Comparison of ENCODE assay signal across 8 mouse cellular contexts in the genomic region with DNA sequence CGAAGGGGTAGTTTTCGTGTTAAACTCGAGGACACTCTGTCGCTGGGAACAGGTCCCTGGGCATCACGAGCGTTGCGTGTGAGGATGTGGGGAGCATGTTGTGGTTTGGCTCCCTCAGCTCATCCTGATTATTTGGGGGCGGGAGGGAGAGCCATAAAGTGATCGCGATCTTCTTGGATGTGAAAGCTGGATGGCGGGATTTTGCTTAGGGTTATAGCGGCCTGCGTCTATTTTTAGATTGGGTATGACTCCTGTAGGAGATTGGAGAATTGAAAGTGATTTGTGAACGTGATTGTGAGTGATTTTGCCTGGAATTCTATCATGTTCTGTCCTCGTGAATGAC. TPM values are rescaled to one million over a fixed set of nuclear protein-coding genes. Genes with fewer than 3 reads are reported as not detected.
DNase-seq lines count a peak whose midpoint lies in the region; ATAC-seq and TF ChIP-seq lines count a peak whose summit lies in the region.

No protein-coding gene starts in this region.

- H3K27me3 ChIP-seq in kidney, embryonic 15.5 days, result no peaks in the 10 kb centered on the region
- no peaks in the 10 kb centered on the region for H3K27me3 ChIP-seq in hindbrain, embryonic 11.5 days (ENCODE audit: control insufficient read depth, insufficient read depth, low read length)
- no peaks in the 10 kb centered on the region for H3K27me3 ChIP-seq in midbrain, embryonic 15.5 days (replicated peaks)

- TF ChIP-seq POLR2A in bone marrow, adult 2 months (IDR thresholded peaks at IDR 0.05; ENCODE audit: borderline replicate concordance, control insufficient read depth, low read depth, low read length), result no peak

- H3K4me2 ChIP-seq in kidney, embryonic 15.5 days, result peak overlapping the region; percentile 93
- peak overlapping the region; percentile 79 for H3K4me2 ChIP-seq in hindbrain, embryonic 11.5 days (replicated peaks; ENCODE audit: low read depth, low read length)
- H3K4me2 ChIP-seq in midbrain, embryonic 15.5 days, result peak overlapping the region; percentile 65

- no peak for TF ChIP-seq CTCF in bone marrow, adult 2 months (IDR thresholded peaks at IDR 0.05; ENCODE audit: control insufficient read depth, insufficient read depth, low read length)

- no peaks in the 10 kb centered on the region for H3K9me3 ChIP-seq in kidney, embryonic 15.5 days (replicated peaks)
- no peaks in the 10 kb centered on the region for H3K9me3 ChIP-seq in hindbrain, embryonic 11.5 days (ENCODE audit: control insufficient read depth, low read length)
- no peaks in the 10 kb centered on the region for H3K9me3 ChIP-seq in midbrain, embryonic 15.5 days

- DNase-seq in kidney, adult 11 months, result no peak
- DNase-seq in hindbrain, embryonic 11.5 days (ENCODE audit: low spot score), result no peak
- no peak for DNase-seq in thymus, postnatal 0 days (ENCODE audit: low spot score)
- DNase-seq in adrenal gland, adult 2 months, result no peak

- 0 out of 2 replicates have a peak, but pooled peaks have one; percentile 23 for ATAC-seq in kidney, embryonic 15.5 days (replicated peaks; ENCODE audit: low FRiP score)
- ATAC-seq in hindbrain, embryonic 11.5 days (ENCODE audit: low FRiP score), result no peak
- ATAC-seq in midbrain, embryonic 15.5 days (replicated peaks), result peak; percentile 37; the same call in 1 of the 2 replicates
- no peak for ATAC-seq in granulocyte monocyte progenitor cell, adult 5-6 weeks (replicated peaks; ENCODE audit: poor library complexity, severe bottlenecking)

- peak overlapping the region; percentile 79 for H3K4me3 ChIP-seq in kidney, embryonic 15.5 days (replicated peaks)
- H3K4me3 ChIP-seq in bone marrow, adult 2 months (replicated peaks; ENCODE audit: control insufficient read depth, low read depth, low read length), result peak overlapping the region; percentile 100
- H3K4me3 ChIP-seq in hindbrain, embryonic 11.5 days (ENCODE audit: low read depth, low read length), result peak overlapping the region; percentile 64
- H3K4me3 ChIP-seq in midbrain, embryonic 15.5 days, result peak overlapping the region; percentile 93

- H3K9ac ChIP-seq in kidney, embryonic 15.5 days, result peak overlapping the region; percentile 73
- peak overlapping the region; percentile 69 for H3K9ac ChIP-seq in hindbrain, embryonic 11.5 days (ENCODE audit: low read depth, low read length)
- peak overlapping the region; percentile 87 for H3K9ac ChIP-seq in midbrain, embryonic 15.5 days

- H3K36me3 ChIP-seq in kidney, embryonic 15.5 days, result peaks cover 19% of the 10 kb centered on the region
- H3K36me3 ChIP-seq in hindbrain, embryonic 11.5 days (ENCODE audit: control insufficient read depth, insufficient read depth, low read length), result peaks cover under 1% of the 10 kb centered on the region; the same call in 1 of the 2 replicates
- H3K36me3 ChIP-seq in midbrain, embryonic 15.5 days (replicated peaks), result no peaks in the 10 kb centered on the region

- peak overlapping the region; percentile 80 for H3K27ac ChIP-seq in kidney, embryonic 15.5 days
- peak overlapping the region; percentile 44; the same call in 1 of the 2 replicates for H3K27ac ChIP-seq in bone marrow, adult 2 months (ENCODE audit: control insufficient read depth, insufficient read depth, low read depth, low read length, poor library complexity)
- peak overlapping the region; percentile 74 for H3K27ac ChIP-seq in hindbrain, embryonic 11.5 days (ENCODE audit: low read depth, low read length)
- H3K27ac ChIP-seq in midbrain, embryonic 15.5 days, result peak overlapping the region; percentile 88

- 7% methylated on average over 15 of the region's 15 CpGs for WGBS in kidney, embryonic 15.5 days
- WGBS in bone marrow, adult 2 months, result 2% methylated on average over 15 of the region's 15 CpGs
- WGBS in hindbrain, embryonic 11.5 days, result 13% methylated on average over 15 of the region's 15 CpGs
- 5% methylated on average over 15 of the region's 15 CpGs for WGBS in midbrain, embryonic 15.5 days

- peaks cover 8% of the 10 kb centered on the region; the same call in 1 of the 2 replicates for H3K4me1 ChIP-seq in kidney, embryonic 15.5 days
- no peaks in the 10 kb centered on the region; the same call in 1 of the 2 replicates for H3K4me1 ChIP-seq in bone marrow, adult 2 months (ENCODE audit: control insufficient read depth, insufficient read depth, low read length)
- H3K4me1 ChIP-seq in hindbrain, embryonic 11.5 days (replicated peaks; ENCODE audit: control insufficient read depth, insufficient read depth, low read length), result no peaks in the 10 kb centered on the region
- peaks cover 6% of the 10 kb centered on the region for H3K4me1 ChIP-seq in midbrain, embryonic 15.5 days

RNA-seq across cellular contexts. Expression of a gene that starts 0.4 kb away (rescaled TPM):
- 8.6 and 8.7 TPM in 2 replicates for polyA plus RNA-seq in kidney, embryonic 15.5 days (2015; fragmentation: Nextera tagmentation; extraction: Ambion mirVana)
- 0.57 and 0.95 TPM in 2 replicates for polyA plus RNA-seq in bone marrow, adult 2 months (2011; ENCODE audit: insufficient read depth, insufficient read length, low replicate concordance, missing spikeins)
- 5.8 and 7.6 TPM in 2 replicates for polyA plus RNA-seq in hindbrain, embryonic 11.5 days (2014; fragmentation: Nextera tagmentation; extraction: Ambion mirVana)
- 23.4 and 24.9 TPM in 2 replicates for polyA plus RNA-seq in midbrain, embryonic 15.5 days (2015; fragmentation: Nextera tagmentation; extraction: Ambion mirVana)
- 10.9 and 13.6 TPM in 2 replicates for polyA plus RNA-seq in thymus, postnatal 0 days (2015; fragmentation: Nextera tagmentation; extraction: Ambion mirVana)
- 9.7 and 13.3 TPM in 2 replicates for total RNA-seq in granulocyte monocyte progenitor cell, adult 5-6 weeks (2014; fragmentation: Nextera tagmentation)
- 7.7 and 8.3 TPM in 2 replicates for total RNA-seq in granulocyte monocyte progenitor cell, adult 5-6 weeks (2017)
- total RNA-seq in adrenal gland, adult 2 months (2021), result 1 to 10 TPM; 2.5 to 4.2 TPM
- polyA plus RNA-seq in adrenal gland, adult 2 months (2012; rRNA removed), result 0.07 and 0.44 TPM in 2 replicates

RNA-seq across cellular contexts. Expression of a gene that starts 27.6 kb away (rescaled TPM):
- polyA plus RNA-seq in kidney, embryonic 15.5 days (2015; fragmentation: Nextera tagmentation; extraction: Ambion mirVana), result 109 and 114 TPM in 2 replicates
- polyA plus RNA-seq in bone marrow, adult 2 months (2011; ENCODE audit: insufficient read depth, insufficient read length, low replicate concordance, missing spikeins), result 9.3 and 27.6 TPM in 2 replicates
- 128 and 132 TPM in 2 replicates for polyA plus RNA-seq in hindbrain, embryonic 11.5 days (2014; fragmentation: Nextera tagmentation; extraction: Ambion mirVana)
- polyA plus RNA-seq in midbrain, embryonic 15.5 days (2015; fragmentation: Nextera tagmentation; extraction: Ambion mirVana), result 81.9 and 83.5 TPM in 2 replicates
- polyA plus RNA-seq in thymus, postnatal 0 days (2015; fragmentation: Nextera tagmentation; extraction: Ambion mirVana), result 59.0 and 59.7 TPM in 2 replicates
- 41.6 and 58.5 TPM in 2 replicates for total RNA-seq in granulocyte monocyte progenitor cell, adult 5-6 weeks (2014; fragmentation: Nextera tagmentation)
- total RNA-seq in granulocyte monocyte progenitor cell, adult 5-6 weeks (2017), result 26.1 and 28.7 TPM in 2 replicates
- total RNA-seq in adrenal gland, adult 2 months (2021), result 10 to 100 TPM; 35.4 to 39.5 TPM
- polyA plus RNA-seq in adrenal gland, adult 2 months (2012; rRNA removed), result 6.2 and 9.7 TPM in 2 replicates

RNA-seq across cellular contexts. Expression of a gene that starts 31.8 kb away (rescaled TPM):
- 12.2 and 15.9 TPM in 2 replicates for polyA plus RNA-seq in kidney, embryonic 15.5 days (2015; fragmentation: Nextera tagmentation; extraction: Ambion mirVana)
- polyA plus RNA-seq in bone marrow, adult 2 months (2011; ENCODE audit: insufficient read depth, insufficient read length, low replicate concordance, missing spikeins), result 2.0 and 5.9 TPM in 2 replicates
- 14.6 and 15.6 TPM in 2 replicates for polyA plus RNA-seq in hindbrain, embryonic 11.5 days (2014; fragmentation: Nextera tagmentation; extraction: Ambion mirVana)
- 18.9 and 19.8 TPM in 2 replicates for polyA plus RNA-seq in midbrain, embryonic 15.5 days (2015; fragmentation: Nextera tagmentation; extraction: Ambion mirVana)
- polyA plus RNA-seq in thymus, postnatal 0 days (2015; fragmentation: Nextera tagmentation; extraction: Ambion mirVana), result 9.2 and 10.6 TPM in 2 replicates
- 7.6 and 15.7 TPM in 2 replicates for total RNA-seq in granulocyte monocyte progenitor cell, adult 5-6 weeks (2014; fragmentation: Nextera tagmentation)
- 3.2 and 6.0 TPM in 2 replicates for total RNA-seq in granulocyte monocyte progenitor cell, adult 5-6 weeks (2017)
- 1 to 10 TPM; 2.2 to 2.6 TPM for total RNA-seq in adrenal gland, adult 2 months (2021)
- 1.5 and 1.6 TPM in 2 replicates for polyA plus RNA-seq in adrenal gland, adult 2 months (2012; rRNA removed)

RNA-seq across cellular contexts. Expression of a gene that starts 31.9 kb away (rescaled TPM):
- 1.1 and 2.4 TPM in 2 replicates for polyA plus RNA-seq in kidney, embryonic 15.5 days (2015; fragmentation: Nextera tagmentation; extraction: Ambion mirVana)
- not detected in 2 replicates for polyA plus RNA-seq in bone marrow, adult 2 months (2011; ENCODE audit: insufficient read depth, insufficient read length, low replicate concordance, missing spikeins)
- 0.89 and 1.7 TPM in 2 replicates for polyA plus RNA-seq in hindbrain, embryonic 11.5 days (2014; fragmentation: Nextera tagmentation; extraction: Ambion mirVana)
- polyA plus RNA-seq in midbrain, embryonic 15.5 days (2015; fragmentation: Nextera tagmentation; extraction: Ambion mirVana), result 3.6 and 3.9 TPM in 2 replicates
- polyA plus RNA-seq in thymus, postnatal 0 days (2015; fragmentation: Nextera tagmentation; extraction: Ambion mirVana), result 1.3 and 1.4 TPM in 2 replicates
- 2.8 TPM in 1 of 2 replicates, not detected in the other for total RNA-seq in granulocyte monocyte progenitor cell, adult 5-6 weeks (2014; fragmentation: Nextera tagmentation)
- not detected in 2 replicates for total RNA-seq in granulocyte monocyte progenitor cell, adult 5-6 weeks (2017)
- total RNA-seq in adrenal gland, adult 2 months (2021), result under 1 TPM in 1 of 2 experiments, not detected in 1; 0.73 TPM
- not detected in 2 replicates for polyA plus RNA-seq in adrenal gland, adult 2 months (2012; rRNA removed)

RNA-seq across cellular contexts. Expression of a gene that starts 47.4 kb away (rescaled TPM):
- polyA plus RNA-seq in kidney, embryonic 15.5 days (2015; fragmentation: Nextera tagmentation; extraction: Ambion mirVana), result 17.8 and 20.2 TPM in 2 replicates
- 11.2 and 13.7 TPM in 2 replicates for polyA plus RNA-seq in bone marrow, adult 2 months (2011; ENCODE audit: insufficient read depth, insufficient read length, low replicate concordance, missing spikeins)
- polyA plus RNA-seq in hindbrain, embryonic 11.5 days (2014; fragmentation: Nextera tagmentation; extraction: Ambion mirVana), result 16.3 and 26.1 TPM in 2 replicates
- 13.7 and 15.4 TPM in 2 replicates for polyA plus RNA-seq in midbrain, embryonic 15.5 days (2015; fragmentation: Nextera tagmentation; extraction: Ambion mirVana)
- polyA plus RNA-seq in thymus, postnatal 0 days (2015; fragmentation: Nextera tagmentation; extraction: Ambion mirVana), result 7.6 and 9.6 TPM in 2 replicates
- 52.0 and 61.0 TPM in 2 replicates for total RNA-seq in granulocyte monocyte progenitor cell, adult 5-6 weeks (2014; fragmentation: Nextera tagmentation)
- total RNA-seq in granulocyte monocyte progenitor cell, adult 5-6 weeks (2017), result 80.7 and 101 TPM in 2 replicates
- total RNA-seq in adrenal gland, adult 2 months (2021), result 10 to 100 TPM; 45.7 to 52.1 TPM
- 2.2 and 2.5 TPM in 2 replicates for polyA plus RNA-seq in adrenal gland, adult 2 months (2012; rRNA removed)

Comparison
In these comparisons a context has a peak if more than half of its experiments do, and no peak if none do; other contexts are left out.
1. ATAC-seq: peak in kidney, embryonic 15.5 days (single experiment) and midbrain, embryonic 15.5 days (single experiment); none in hindbrain, embryonic 11.5 days (single experiment) and granulocyte monocyte progenitor cell, adult 5-6 weeks (single experiment).
2. Peak in every context shown above with its lines, with median percentiles within 50 percentile points of each other: H3K27ac ChIP-seq, H3K4me2 ChIP-seq, H3K4me3 ChIP-seq and H3K9ac ChIP-seq.